Mouse (Mus musculus) embryonic facial prominence, embryonic 13.5 days (tissue): ENCODE measurements around the gene Hoxc8. TPM values are rescaled to one million over a fixed set of nuclear protein-coding genes. Genes with fewer than 3 reads are reported as not detected.

Experiments
- ATAC-seq: fragments of 200-750 bp; cut with Nextera tagmentation; 2 replicates; pipeline ENCODE4 v1.8.0; 2017; ENCODE audit warnings: low read depth; ENCODE audit not compliant: insufficient number of reproducible peaks, insufficient read depth, low FRiP score, low TSS enrichment
- H3K27ac ChIP-seq: fragments of 300-500 bp; sonication (generic); 2 replicates; pipeline ENCODE4 v1.5.1; 2015; ENCODE audit warnings: moderate library complexity, mild to moderate bottlenecking, inconsistent platforms
- H3K27me3 ChIP-seq: fragments of 300-500 bp; sonication (generic); 2 replicates; pipeline ENCODE4 v1.6.1; 2015; ENCODE audit warnings: mild to moderate bottlenecking, inconsistent platforms
- H3K36me3 ChIP-seq: fragments of 300-500 bp; sonication (generic); 2 replicates; pipeline ENCODE4 v1.6.1; 2015; ENCODE audit warnings: mild to moderate bottlenecking, inconsistent platforms
- H3K4me1 ChIP-seq: fragments of 300-500 bp; sonication (generic); 2 replicates; pipeline ENCODE4 v1.6.1; 2015; ENCODE audit warnings: inconsistent platforms
- H3K4me2 ChIP-seq: fragments of 300-500 bp; sonication (generic); 2 replicates; pipeline ENCODE4 v1.6.1; 2015; ENCODE audit warnings: moderate library complexity, mild to moderate bottlenecking, inconsistent platforms
- H3K4me3 ChIP-seq: fragments of 300-500 bp; sonication (generic); 2 replicates; pipeline ENCODE4 v1.5.1; 2015; ENCODE audit warnings: mild to moderate bottlenecking, inconsistent platforms
- H3K9ac ChIP-seq: fragments of 300-500 bp; sonication (generic); 2 replicates; pipeline ENCODE4 v1.6.1; 2015; ENCODE audit warnings: mild to moderate bottlenecking, inconsistent platforms
- H3K9me3 ChIP-seq: fragments of 300-500 bp; sonication (generic); 2 replicates; pipeline ENCODE4 v1.6.1; 2016; ENCODE audit warnings: inconsistent platforms
- WGBS: fragments of 180-500 bp; shearing (Covaris S2); methylation state at CpG from one replicate; pipeline ENCODE4 v1.1.7; 2015; ENCODE audit warnings: mixed read lengths; 5-methylcytosine and 5-hydroxymethylcytosine counted together
- polyA plus RNA-seq: library from polyadenylated mRNA; unstranded; fragments of >200 nt; fragmentation: Nextera tagmentation; extraction: Ambion mirVana; gene quantifications from 2 replicates; pipeline ENCODE4 v1.2.1, GENCODE M21; 2015

Gene Hoxc8
- polyA plus RNA-seq, 1 experiment from 2014 or later: not detected

- H3K27me3 ChIP-seq: peaks cover 97% of the 10 kb centered on the region
- no peak within 1 kb of the TSS for H3K9ac ChIP-seq
- H3K4me1 ChIP-seq: peaks cover 5% of the 10 kb centered on the region; the same call in 1 of the 2 replicates
- H3K27ac ChIP-seq: no peak within 1 kb of the TSS
- 0 out of 2 replicates have a peak, but pooled peaks have one; percentile 48 for ATAC-seq
- no peaks in the 10 kb centered on the region for H3K9me3 ChIP-seq
- 4% methylated on average over 27 of the region's 27 CpGs for WGBS
- peak within 1 kb of the TSS; percentile 19; the same call in 1 of the 2 replicates for H3K4me2 ChIP-seq
- peak within 1 kb of the TSS; percentile 16; the same call in 1 of the 2 replicates for H3K4me3 ChIP-seq
- H3K36me3 ChIP-seq: no peaks in the 10 kb centered on the region
These were observed 23.6 kb upstream of the Hoxc8 start, which contains the start of gene Hoxc10 for GRCm38 (mm10) chr15:102966776-102967311. Gene Hoxc10, plus strand, starts transcription at chr15:102966796.

- Histone ChIP-seq H3K4me2 (peak within 1 kb of the TSS; percentile 19; the same call in 1 of the 2 replicates), H3K36me3 (no peaks in the 10 kb centered on the region), H3K27ac (no peak within 1 kb of the TSS), H3K27me3 (peaks cover 99% of the 10 kb centered on the region), H3K4me3 (peak within 1 kb of the TSS; percentile 16; the same call in 1 of the 2 replicates), H3K9me3 (no peaks in the 10 kb centered on the region), H3K4me1 (peaks cover 5% of the 10 kb centered on the region; the same call in 1 of the 2 replicates), H3K9ac (no peak within 1 kb of the TSS)
- 2% methylated on average over 12 of the region's 12 CpGs for WGBS
- no peak for ATAC-seq
These were observed 23.2 kb upstream of the Hoxc8 start, which contains the start of gene Hoxc5 for GRCm38 (mm10) chr15:102967312-102967510. Gene Hoxc5, plus strand, starts transcription at chr15:102967443.

GRCm38 (mm10) chr15:102967511-102968397 lies 22.7 kb upstream of the Hoxc8 start:
- Histone ChIP-seq H3K27me3 (peaks cover 99% of the 10 kb centered on the region), H3K27ac (no peak overlapping the region), H3K4me1 (peaks cover 5% of the 10 kb centered on the region; the same call in 1 of the 2 replicates), H3K9ac (no peak overlapping the region), H3K36me3 (no peaks in the 10 kb centered on the region), H3K4me3 (no peak overlapping the region), H3K4me2 (no peak overlapping the region), H3K9me3 (no peaks in the 10 kb centered on the region)
- WGBS: 2% methylated on average over 34 of the region's 34 CpGs
- ATAC-seq: no peak

GRCm38 (mm10) chr15:102969296-102969695 lies 21.1 kb upstream of the Hoxc8 start:
- H3K4me1 ChIP-seq: peaks cover 5% of the 10 kb centered on the region; the same call in 1 of the 2 replicates
- no peaks in the 10 kb centered on the region for H3K36me3 ChIP-seq
- no peak for ATAC-seq
- no peak overlapping the region for H3K4me2 ChIP-seq
- H3K4me3 ChIP-seq: no peak overlapping the region
- no peak overlapping the region for H3K9ac ChIP-seq
- H3K9me3 ChIP-seq: no peaks in the 10 kb centered on the region
- peaks cover 99% of the 10 kb centered on the region for H3K27me3 ChIP-seq
- no peak overlapping the region for H3K27ac ChIP-seq
- whole genome bisulfite sequencing: 34% methylated on average over 1 of the region's 1 CpGs

GRCm38 (mm10) chr15:102970740-102971139 lies 19.7 kb upstream of the Hoxc8 start:
- Histone ChIP-seq H3K36me3 (no peaks in the 10 kb centered on the region), H3K4me2 (no peak overlapping the region), H3K4me3 (no peak overlapping the region), H3K4me1 (peaks cover 5% of the 10 kb centered on the region; the same call in 1 of the 2 replicates), H3K27ac (no peak overlapping the region), H3K9ac (no peak overlapping the region), H3K9me3 (no peaks in the 10 kb centered on the region), H3K27me3 (peaks cover 99% of the 10 kb centered on the region)
- no peak for ATAC-seq
- 1% methylated on average over 12 of the region's 12 CpGs for WGBS

GRCm38 (mm10) chr15:102972254-102972653 lies 18.2 kb upstream of the Hoxc8 start:
- H3K27me3 ChIP-seq: peaks cover 99% of the 10 kb centered on the region
- no peaks in the 10 kb centered on the region for H3K4me1 ChIP-seq
- H3K4me2 ChIP-seq: no peak overlapping the region
- no peaks in the 10 kb centered on the region for H3K36me3 ChIP-seq
- 1% methylated on average over 21 of the region's 21 CpGs for WGBS
- no peak overlapping the region for H3K27ac ChIP-seq
- no peaks in the 10 kb centered on the region for H3K9me3 ChIP-seq
- H3K4me3 ChIP-seq: no peak overlapping the region
- no peak for ATAC-seq
- no peak overlapping the region for H3K9ac ChIP-seq

- no peak overlapping the region for H3K4me2 ChIP-seq
- H3K36me3 ChIP-seq: no peaks in the 10 kb centered on the region
- H3K9me3 ChIP-seq: no peaks in the 10 kb centered on the region
- no peaks in the 10 kb centered on the region for H3K4me1 ChIP-seq
- no peak overlapping the region for H3K9ac ChIP-seq
- no peak for ATAC-seq
- WGBS: 2% methylated on average over 6 of the region's 6 CpGs
- H3K27me3 ChIP-seq: peaks cover 99% of the 10 kb centered on the region
- H3K27ac ChIP-seq: no peak overlapping the region
- H3K4me3 ChIP-seq: no peak overlapping the region
These were observed 17.7 kb upstream of the Hoxc8 start for GRCm38 (mm10) chr15:102972753-102973152.

- Histone ChIP-seq H3K36me3 (no peaks in the 10 kb centered on the region), H3K4me2 (no peak overlapping the region), H3K27ac (no peak overlapping the region), H3K9ac (no peak overlapping the region), H3K9me3 (no peaks in the 10 kb centered on the region), H3K4me1 (no peaks in the 10 kb centered on the region), H3K27me3 (peaks cover 100% of the 10 kb centered on the region), H3K4me3 (no peak overlapping the region)
- WGBS: 2% methylated on average over 7 of the region's 7 CpGs
- no peak for ATAC-seq
These were observed 15.4 kb upstream of the Hoxc8 start for GRCm38 (mm10) chr15:102975034-102975433.

- Histone ChIP-seq H3K4me2 (no peak overlapping the region), H3K27me3 (peaks cover 100% of the 10 kb centered on the region), H3K27ac (no peak overlapping the region), H3K4me3 (no peak overlapping the region), H3K9ac (no peak overlapping the region), H3K9me3 (no peaks in the 10 kb centered on the region), H3K36me3 (no peaks in the 10 kb centered on the region), H3K4me1 (no peaks in the 10 kb centered on the region)
- no peak for ATAC-seq
- WGBS: under 1% methylated on average over 21 of the region's 21 CpGs
These were observed 14.7 kb upstream of the Hoxc8 start for GRCm38 (mm10) chr15:102975688-102976111.

GRCm38 (mm10) chr15:102976171-102976570 lies 14.2 kb upstream of the Hoxc8 start, which contains the start of gene Hoxc9:
Gene Hoxc9, plus strand, starts transcription at chr15:102976439.
- no peak for ATAC-seq
- H3K4me3 ChIP-seq: 0 out of 2 replicates have a peak within 1 kb of the TSS, but pooled peaks have one; percentile 6
- peaks cover 100% of the 10 kb centered on the region for H3K27me3 ChIP-seq
- WGBS: 3% methylated on average over 20 of the region's 20 CpGs
- H3K9ac ChIP-seq: no peak within 1 kb of the TSS
- no peaks in the 10 kb centered on the region for H3K36me3 ChIP-seq
- H3K4me1 ChIP-seq: no peaks in the 10 kb centered on the region; the same call in 1 of the 2 replicates
- H3K9me3 ChIP-seq: no peaks in the 10 kb centered on the region
- H3K27ac ChIP-seq: no peak within 1 kb of the TSS
- H3K4me2 ChIP-seq: 0 out of 2 replicates have a peak within 1 kb of the TSS, but pooled peaks have one; percentile 9

- no peaks in the 10 kb centered on the region for H3K36me3 ChIP-seq
- H3K27ac ChIP-seq: no peak overlapping the region
- no peak overlapping the region for H3K9ac ChIP-seq
- H3K27me3 ChIP-seq: peaks cover 100% of the 10 kb centered on the region
- WGBS: 1% methylated on average over 37 of the region's 37 CpGs
- no peaks in the 10 kb centered on the region for H3K9me3 ChIP-seq
- ATAC-seq: no peak
- 0 out of 2 replicates have a peak overlapping the region, but pooled peaks have one; percentile 6 for H3K4me3 ChIP-seq
- H3K4me2 ChIP-seq: 0 out of 2 replicates have a peak overlapping the region, but pooled peaks have one; percentile 9
- H3K4me1 ChIP-seq: peaks cover 4% of the 10 kb centered on the region
These were observed 13.6 kb upstream of the Hoxc8 start for GRCm38 (mm10) chr15:102976631-102977422.
